In the genomic region with DNA sequence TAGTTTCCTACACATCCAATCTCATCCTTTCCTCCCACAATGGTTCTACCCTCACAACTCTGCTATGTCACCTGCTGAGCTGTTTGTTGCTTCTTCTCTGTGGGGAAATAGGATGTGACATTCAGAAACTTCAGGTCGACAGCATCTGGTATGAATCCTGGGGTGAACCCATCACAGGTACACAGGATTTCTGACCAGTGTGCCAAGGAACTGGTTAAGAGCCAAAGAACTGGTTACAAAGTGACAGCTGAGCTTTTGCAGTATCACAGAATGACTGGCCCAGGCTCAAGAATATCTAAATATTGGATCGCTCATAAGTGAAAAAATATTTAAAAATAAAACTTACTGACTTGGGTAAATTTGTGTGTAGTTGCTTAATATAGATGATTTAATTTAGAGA, we compare ENCODE assay signal across 26 mouse cellular contexts.
A peak's percentile ranks its signal among the peaks of the same experiment; 100 is the strongest.
DNase-seq lines count a peak whose midpoint lies in the region; ATAC-seq lines count a peak whose summit lies in the region.
"Had no signal": no experiment of that assay in that cellular context is flagged by ENCODE, and none has a peak within 500 bp of the region (broad histone marks: within the 10 kb centered on the region; RNA-seq: fewer than 3 reads in every experiment).

No protein-coding gene starts in this region.

- DNase-seq in kidney, adult 9 months: peak; percentile 40
- no peak for DNase-seq in kidney, postnatal 25 days
- peak; percentile 6 for DNase-seq in cerebellum, adult 11 months
- DNase-seq in cerebellum, adult 8-10 months: peak; percentile 9
- peak; percentile 4 to 13 for DNase-seq in cerebellum, postnatal 36 days
- no peak for DNase-seq in embryonic facial prominence, embryonic 10.5 days (ENCODE audit: low spot score)
- DNase-seq: adrenal gland, postnatal 36 days; gastrocnemius, adult 2 months; kidney, postnatal 14 days; liver, postnatal 0 days; retina, postnatal 1 day; right cerebral cortex, postnatal 4 days had no signal

- no peak overlapping the region for H3K27ac ChIP-seq in embryonic facial prominence, embryonic 10.5 days (replicated peaks)
- H3K27ac ChIP-seq: embryonic facial prominence, embryonic 12.5 days; gastrocnemius, adult 2 months; hindbrain, embryonic 13.5 days; layer of hippocampus, adult 2 months; limb, embryonic 10.5 days; macrophage; midbrain, embryonic 10.5 days; neural tube, embryonic 13.5 days; stomach, embryonic 15.5 days had no signal

- H3K36me3 ChIP-seq in embryonic facial prominence, embryonic 10.5 days (replicated peaks): no peaks in the 10 kb centered on the region
- H3K36me3 ChIP-seq: embryonic facial prominence, embryonic 12.5 days; hindbrain, embryonic 13.5 days; limb, embryonic 10.5 days; midbrain, embryonic 10.5 days; neural tube, embryonic 13.5 days; stomach, embryonic 15.5 days had no signal

- no peak overlapping the region for H3K4me3 ChIP-seq in embryonic facial prominence, embryonic 10.5 days
- H3K4me3 ChIP-seq: embryonic facial prominence, embryonic 12.5 days; gastrocnemius, adult 2 months; hindbrain, embryonic 13.5 days; layer of hippocampus, adult 2 months; limb, embryonic 10.5 days; midbrain, embryonic 10.5 days; myocyte; neural tube, embryonic 13.5 days; stomach, embryonic 15.5 days had no signal

- H3K9me3 ChIP-seq in embryonic facial prominence, embryonic 10.5 days: no peaks in the 10 kb centered on the region
- H3K9me3 ChIP-seq: embryonic facial prominence, embryonic 12.5 days; hindbrain, embryonic 13.5 days; limb, embryonic 10.5 days; midbrain, embryonic 10.5 days; neural tube, embryonic 13.5 days; stomach, embryonic 15.5 days had no signal

- 75% methylated on average over 2 of the region's 2 CpGs for WGBS in embryonic facial prominence, embryonic 10.5 days

- no peaks in the 10 kb centered on the region for H3K4me1 ChIP-seq in embryonic facial prominence, embryonic 10.5 days
- H3K4me1 ChIP-seq: embryonic facial prominence, embryonic 12.5 days; hindbrain, embryonic 13.5 days; limb, embryonic 10.5 days; midbrain, embryonic 10.5 days; neural tube, embryonic 13.5 days; stomach, embryonic 15.5 days had no signal

- no peak for ATAC-seq in megakaryocyte, adult 5-6 weeks (ENCODE audit: poor library complexity, severe bottlenecking)
- ATAC-seq: inflammation-experienced regulatory T-cells, adult 6 months; liver, postnatal 0 days; lung, postnatal 0 days; midbrain, embryonic 16.5 days; Patski had no signal

- H3K27me3 ChIP-seq in embryonic facial prominence, embryonic 10.5 days (replicated peaks; ENCODE audit: low read depth, poor library complexity, severe bottlenecking): no peaks in the 10 kb centered on the region
- H3K27me3 ChIP-seq: embryonic facial prominence, embryonic 12.5 days; hindbrain, embryonic 13.5 days; neural tube, embryonic 13.5 days; Patski; stomach, embryonic 15.5 days had no signal

Comparison
In these comparisons a context has a peak if more than half of its experiments do, and no peak if none do; other contexts are left out.
1. DNase-seq: peak in kidney, adult 9 months (single experiment), cerebellum, adult 11 months (single experiment), cerebellum, adult 8-10 months (single experiment) and cerebellum, postnatal 36 days (2 of 2); none in kidney, postnatal 25 days (0 of 2) and embryonic facial prominence, embryonic 10.5 days (single experiment).